Mouse (Mus musculus): Measurements from ENCODE around the gene Myef2.

Gene Myef2

GRCm38 (mm10) chr2:125067373-125067772 is 56.1 kb downstream of the Myef2 start:
- DNase-seq = no peak

GRCm38 (mm10) chr2:125062944-125063343 is 60.5 kb downstream of the Myef2 start:
- DNase-seq = no peak

- DNase-seq = no peak
Observed at GRCm38 (mm10) chr2:125061451-125061850, 62.0 kb downstream of the Myef2 start.

GRCm38 (mm10) chr2:125057250-125057815 is 66.1 kb downstream of the Myef2 start:
- DNase-seq = peak; percentile 51 to 62

- DNase-seq = peak in 1 of 2 experiments; percentile 16
Observed at GRCm38 (mm10) chr2:125055316-125055903, 68.1 kb downstream of the Myef2 start.

Measured in cerebellum, postnatal 10 days (tissue).